Mouse (Mus musculus): Measurements from ENCODE around the gene Elavl3. TPM values are rescaled to one million over a fixed set of nuclear protein-coding genes. Genes with fewer than 3 reads are reported as not detected.

Elavl3 gene
- polyA plus RNA-seq, 1 experiment, result 1.1 TPM

DNA sequence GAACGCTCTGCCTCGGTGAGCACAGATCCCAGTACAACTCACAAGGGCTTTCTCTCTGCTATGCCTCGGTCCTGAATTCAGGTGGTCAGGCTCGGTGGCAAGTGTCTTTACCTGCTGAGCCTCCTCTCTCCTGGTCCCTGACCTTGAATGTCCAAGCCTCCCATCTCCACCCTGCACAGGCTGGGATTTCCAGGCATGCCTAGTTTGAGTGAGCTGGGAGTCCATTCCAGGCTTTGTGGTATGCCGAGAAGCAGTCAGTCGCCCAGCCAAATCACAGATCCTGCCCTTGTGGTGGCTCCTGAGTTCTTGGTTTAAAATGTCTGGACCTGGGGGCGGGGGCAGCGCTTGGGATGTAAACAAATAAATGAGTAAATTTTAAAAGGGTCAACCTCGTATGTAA is 4.5 kb downstream of the Elavl3 start:
- WGBS, result 58% methylated on average over 9 of the region's 9 CpGs
- TF ChIP-seq POLR2A (IDR thresholded peaks at IDR 0.05; ENCODE audit: borderline replicate concordance, control insufficient read depth, low read depth, low read length), result no peak
- no peak for TF ChIP-seq CTCF (IDR thresholded peaks at IDR 0.05; ENCODE audit: control insufficient read depth, insufficient read depth, low read length)
- H3K27ac ChIP-seq (ENCODE audit: control insufficient read depth, insufficient read depth, low read depth, low read length, poor library complexity), result no peak overlapping the region
- no peak overlapping the region for H3K4me3 ChIP-seq (replicated peaks; ENCODE audit: control insufficient read depth, low read depth, low read length)
- H3K4me1 ChIP-seq (ENCODE audit: control insufficient read depth, insufficient read depth, low read length), result no peaks in the 10 kb centered on the region

- Histone ChIP-seq H3K27ac (ENCODE audit: control insufficient read depth, insufficient read depth, low read depth, low read length, poor library complexity) (no peak overlapping the region), H3K4me1 (ENCODE audit: control insufficient read depth, insufficient read depth, low read length) (no peaks in the 10 kb centered on the region), H3K4me3 (replicated peaks; ENCODE audit: control insufficient read depth, low read depth, low read length) (no peak overlapping the region)
- whole genome bisulfite sequencing, result 48% methylated on average over 2 of the region's 2 CpGs
- TF ChIP-seq CTCF (IDR thresholded peaks at IDR 0.05; ENCODE audit: control insufficient read depth, insufficient read depth, low read length), result no peak
- TF ChIP-seq POLR2A (IDR thresholded peaks at IDR 0.05; ENCODE audit: borderline replicate concordance, control insufficient read depth, low read depth, low read length), result no peak
Measured at GRCm38 (mm10) chr9:22041832-22042231, 10.0 kb downstream of the Elavl3 start.

GRCm38 (mm10) chr9:22037826-22038225 is 14.0 kb downstream of the Elavl3 start:
- no peak overlapping the region for H3K4me3 ChIP-seq (replicated peaks; ENCODE audit: control insufficient read depth, low read depth, low read length)
- TF ChIP-seq CTCF (IDR thresholded peaks at IDR 0.05; ENCODE audit: control insufficient read depth, insufficient read depth, low read length) (no peak), POLR2A (IDR thresholded peaks at IDR 0.05; ENCODE audit: borderline replicate concordance, control insufficient read depth, low read depth, low read length) (no peak)
- H3K4me1 ChIP-seq (ENCODE audit: control insufficient read depth, insufficient read depth, low read length), result no peaks in the 10 kb centered on the region
- 79% methylated on average over 10 of the region's 10 CpGs for WGBS
- no peak overlapping the region for H3K27ac ChIP-seq (ENCODE audit: control insufficient read depth, insufficient read depth, low read depth, low read length, poor library complexity)

GRCm38 (mm10) chr9:22035300-22036044 is 16.4 kb downstream of the Elavl3 start:
- no peak overlapping the region for H3K4me3 ChIP-seq (replicated peaks; ENCODE audit: control insufficient read depth, low read depth, low read length)
- no peaks in the 10 kb centered on the region for H3K4me1 ChIP-seq (ENCODE audit: control insufficient read depth, insufficient read depth, low read length)
- 69% methylated on average over 6 of the region's 6 CpGs for WGBS
- no peak for TF ChIP-seq POLR2A (IDR thresholded peaks at IDR 0.05; ENCODE audit: borderline replicate concordance, control insufficient read depth, low read depth, low read length)
- no peak for TF ChIP-seq CTCF (IDR thresholded peaks at IDR 0.05; ENCODE audit: control insufficient read depth, insufficient read depth, low read length)
- H3K27ac ChIP-seq (ENCODE audit: control insufficient read depth, insufficient read depth, low read depth, low read length, poor library complexity), result no peak overlapping the region

GRCm38 (mm10) chr9:22030386-22030785 is 21.4 kb downstream of the Elavl3 start:
- TF ChIP-seq POLR2A (IDR thresholded peaks at IDR 0.05; ENCODE audit: borderline replicate concordance, control insufficient read depth, low read depth, low read length) (no peak), CTCF (IDR thresholded peaks at IDR 0.05; ENCODE audit: control insufficient read depth, insufficient read depth, low read length) (no peak)
- no peak overlapping the region for H3K4me3 ChIP-seq (replicated peaks; ENCODE audit: control insufficient read depth, low read depth, low read length)
- no peak overlapping the region for H3K27ac ChIP-seq (ENCODE audit: control insufficient read depth, insufficient read depth, low read depth, low read length, poor library complexity)
- WGBS, result 85% methylated on average over 9 of the region's 9 CpGs
- no peaks in the 10 kb centered on the region for H3K4me1 ChIP-seq (ENCODE audit: control insufficient read depth, insufficient read depth, low read length)

- H3K4me3 ChIP-seq (replicated peaks; ENCODE audit: control insufficient read depth, low read depth, low read length), result no peak overlapping the region
- 63% methylated on average over 7 of the region's 7 CpGs for WGBS
- TF ChIP-seq CTCF (IDR thresholded peaks at IDR 0.05; ENCODE audit: control insufficient read depth, insufficient read depth, low read length) (no peak), POLR2A (IDR thresholded peaks at IDR 0.05; ENCODE audit: borderline replicate concordance, control insufficient read depth, low read depth, low read length) (no peak)
Measured at GRCm38 (mm10) chr9:22028467-22028866, 23.4 kb downstream of the Elavl3 start.

DNA sequence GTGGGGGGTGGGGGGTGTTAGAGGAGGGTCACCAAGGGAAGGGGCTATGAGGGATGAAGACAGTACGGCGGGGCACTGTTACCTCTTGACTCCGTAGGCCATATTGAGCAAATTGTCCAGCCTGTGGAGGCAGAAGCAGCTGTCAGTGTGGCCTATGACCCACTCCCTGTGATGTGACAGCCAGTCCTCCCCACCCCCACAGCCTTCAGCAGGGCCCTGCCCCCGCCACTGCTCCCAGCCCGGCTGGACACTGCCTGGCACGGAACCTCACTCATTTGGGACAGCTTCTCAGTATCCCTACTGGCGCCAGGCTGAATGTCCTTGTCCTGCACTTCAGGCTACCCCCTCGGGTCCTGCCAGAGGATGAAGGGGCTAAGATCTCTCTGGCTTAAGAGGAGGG is 27.2 kb downstream of the Elavl3 start:
- 80% methylated on average over 8 of the region's 8 CpGs for WGBS
- Histone ChIP-seq H3K4me3 (replicated peaks; ENCODE audit: control insufficient read depth, low read depth, low read length) (no peak overlapping the region), H3K4me1 (ENCODE audit: control insufficient read depth, insufficient read depth, low read length) (no peaks in the 10 kb centered on the region), H3K27ac (ENCODE audit: control insufficient read depth, insufficient read depth, low read depth, low read length, poor library complexity) (no peak overlapping the region)
- TF ChIP-seq CTCF (IDR thresholded peaks at IDR 0.05; ENCODE audit: control insufficient read depth, insufficient read depth, low read length) (no peak), POLR2A (IDR thresholded peaks at IDR 0.05; ENCODE audit: borderline replicate concordance, control insufficient read depth, low read depth, low read length) (no peak)

More at GRCm38 (mm10) chr9:22028467-22028866, 23.4 kb downstream of the Elavl3 start:
- H3K27ac ChIP-seq (ENCODE audit: control insufficient read depth, insufficient read depth, low read depth, low read length, poor library complexity), result no peak overlapping the region
- H3K4me1 ChIP-seq (ENCODE audit: control insufficient read depth, insufficient read depth, low read length), result no peaks in the 10 kb centered on the region

- TF ChIP-seq POLR2A (IDR thresholded peaks at IDR 0.05; ENCODE audit: borderline replicate concordance, control insufficient read depth, low read depth, low read length), result no peak
- no peak for TF ChIP-seq CTCF (IDR thresholded peaks at IDR 0.05; ENCODE audit: control insufficient read depth, insufficient read depth, low read length)
- Histone ChIP-seq H3K4me3 (replicated peaks; ENCODE audit: control insufficient read depth, low read depth, low read length) (no peak overlapping the region), H3K27ac (ENCODE audit: control insufficient read depth, insufficient read depth, low read depth, low read length, poor library complexity) (no peak overlapping the region), H3K4me1 (ENCODE audit: control insufficient read depth, insufficient read depth, low read length) (no peaks in the 10 kb centered on the region)
- 83% methylated on average over 7 of the region's 7 CpGs for WGBS
Measured at GRCm38 (mm10) chr9:22017208-22017825, 34.5 kb downstream of the Elavl3 start.
